Mouse (Mus musculus) frontal cortex, postnatal 25 days (tissue): ENCODE results near the gene Rtn4rl1.

Source experiments
- DNase-seq, 2 experiments: peaks; one replicate each; pipeline ENCODE4 v3.0.0; 2022; ENCODE audit warnings: low spot score in 2 of 2

The Rtn4rl1 gene

DNA sequence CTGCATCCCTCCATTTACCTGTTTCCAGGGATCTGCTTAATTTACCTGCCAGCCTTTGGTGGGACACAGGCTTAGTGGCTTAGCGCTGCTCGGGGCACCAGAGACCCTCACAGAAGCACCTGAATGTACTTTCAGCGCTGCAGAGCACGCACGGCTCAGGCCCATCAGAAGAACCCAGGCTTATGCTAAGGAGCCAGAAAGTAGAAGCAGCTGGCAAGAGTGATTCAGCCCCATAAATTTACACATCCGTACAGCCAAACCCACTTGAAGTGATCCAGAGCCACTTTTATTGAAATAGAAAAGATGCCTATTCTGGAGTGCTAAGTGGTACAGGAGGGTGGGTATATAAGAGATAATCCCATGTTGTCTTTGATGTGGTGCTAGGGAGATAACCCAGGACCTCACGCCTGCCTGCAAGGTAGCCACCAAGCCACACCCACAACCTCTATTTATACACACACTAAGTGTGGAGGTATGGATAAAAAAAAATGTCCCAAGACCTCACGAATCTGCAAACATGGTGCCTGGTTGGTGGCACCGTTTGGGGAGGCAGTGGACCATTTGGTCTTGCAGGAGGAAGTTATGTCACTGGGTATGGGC is 102.9 kb downstream of the Rtn4rl1 start:
- no peak for DNase-seq

DNA sequence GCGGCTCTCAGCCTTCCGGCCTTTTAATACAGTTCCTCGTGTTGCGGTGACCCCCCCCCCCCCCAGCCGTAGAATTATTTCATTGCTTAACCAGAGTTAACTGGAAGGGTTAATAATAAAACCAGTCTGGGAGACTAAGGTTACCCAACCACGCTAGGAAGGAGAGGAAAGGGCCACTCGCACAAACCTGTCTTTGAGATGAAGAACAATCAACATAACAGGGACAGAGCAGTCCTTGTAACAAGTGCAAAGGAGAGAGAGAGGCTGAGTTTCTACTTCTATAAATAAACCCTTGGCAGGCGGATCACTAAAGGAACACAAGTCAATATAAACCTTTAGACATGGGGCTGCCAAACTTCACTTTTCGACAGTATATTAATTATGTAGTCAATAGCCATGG is 104.0 kb downstream of the Rtn4rl1 start:
- no peak for DNase-seq

DNA sequence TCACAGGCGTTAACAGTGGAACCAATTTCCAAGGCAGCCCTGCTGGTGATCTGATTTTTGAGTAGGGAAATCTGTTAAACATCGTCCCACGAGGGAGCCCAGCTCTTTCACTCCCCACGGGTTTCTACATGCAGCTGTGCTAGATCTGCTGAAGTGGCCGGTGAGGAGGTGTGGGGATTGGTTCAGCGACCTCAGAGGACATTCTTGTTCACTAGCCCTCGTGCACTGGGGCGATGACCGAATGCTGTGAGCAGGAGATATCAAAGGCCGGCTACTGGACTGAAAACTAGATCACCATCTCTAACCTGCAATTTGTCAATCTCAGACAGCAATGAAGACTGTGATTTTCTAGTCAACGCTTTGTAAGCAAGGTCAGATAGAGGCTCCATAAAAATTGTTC is 104.9 kb downstream of the Rtn4rl1 start:
- no peak for DNase-seq

DNA sequence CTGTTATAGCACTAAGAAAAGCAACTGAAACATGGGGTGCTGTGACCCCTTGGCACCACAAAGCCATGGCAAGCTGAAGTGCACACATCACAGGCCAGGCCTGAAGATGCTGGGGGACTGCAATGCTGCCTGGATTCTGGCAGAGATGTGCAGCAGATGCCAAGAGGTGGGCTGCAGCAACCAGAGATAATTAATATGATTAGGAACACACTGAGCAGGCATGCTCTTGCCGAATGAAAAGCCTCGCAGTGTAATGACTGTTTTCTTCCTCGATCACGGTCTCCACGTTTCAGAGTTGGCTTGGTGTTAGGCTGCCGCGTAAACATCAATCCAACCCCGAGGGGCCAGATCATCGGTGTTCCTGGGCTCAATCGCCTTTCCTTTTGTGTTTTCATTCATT is 106.2 kb downstream of the Rtn4rl1 start:
- no peak for DNase-seq

DNA sequence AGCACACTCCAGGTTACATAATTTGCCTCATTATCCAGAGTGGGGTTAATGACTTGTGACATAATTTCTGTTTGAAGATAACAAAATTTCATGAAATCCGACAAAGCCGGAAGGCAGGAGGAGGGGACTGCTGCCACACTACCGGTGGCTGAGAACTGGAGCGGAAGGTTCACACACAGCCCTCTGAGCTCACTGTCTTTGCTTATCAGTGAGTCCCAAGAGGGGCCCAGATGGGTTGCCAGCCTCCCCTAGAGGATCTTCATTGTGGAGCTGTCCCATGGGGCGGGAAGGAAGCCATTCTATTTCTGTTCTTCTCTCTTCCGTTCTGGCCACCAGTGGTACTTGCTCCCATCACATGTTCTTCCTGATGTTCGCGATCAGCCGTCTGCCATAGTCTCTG is 107.4 kb downstream of the Rtn4rl1 start:
- no peak for DNase-seq

DNA sequence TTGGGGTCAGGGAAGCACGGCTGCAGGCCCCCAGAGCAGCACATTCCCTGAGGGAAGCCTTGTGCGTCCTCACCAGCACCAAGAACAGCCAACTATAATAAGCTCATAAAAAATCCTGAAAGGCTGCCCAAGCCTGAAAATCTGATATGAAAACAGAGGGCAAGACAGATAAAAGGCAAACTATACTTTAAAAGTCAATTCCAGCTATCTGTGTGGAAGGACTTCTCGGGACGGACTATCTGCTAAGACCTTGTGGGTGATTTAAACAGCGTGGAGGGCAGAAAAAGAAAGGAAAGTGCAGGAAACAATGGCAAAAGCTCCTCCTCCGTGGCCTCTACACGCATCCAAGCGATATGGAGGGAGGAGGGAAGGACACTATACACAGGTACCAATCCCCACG is 111.2 kb downstream of the Rtn4rl1 start:
- DNase-seq = no peak

DNA sequence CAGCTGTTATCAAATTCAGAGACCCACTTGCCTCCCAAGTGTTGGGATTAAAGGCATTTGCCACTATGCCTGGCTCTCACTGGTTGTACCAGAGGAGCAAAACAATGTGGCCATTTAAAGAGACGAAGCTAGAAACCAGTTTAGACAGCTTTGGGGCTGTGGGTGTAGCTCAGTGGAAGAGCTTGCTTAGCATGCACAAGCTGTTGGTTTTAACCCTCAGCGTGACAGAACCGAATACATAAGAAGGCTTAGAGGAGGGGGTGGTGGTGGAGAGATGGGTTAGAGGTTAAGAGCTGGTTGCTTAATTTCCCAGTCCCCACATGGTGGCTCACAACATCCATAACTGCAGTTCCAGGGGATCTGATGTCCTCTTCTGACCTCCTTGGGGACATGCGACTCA is 115.1 kb downstream of the Rtn4rl1 start:
- no peak for DNase-seq

DNA sequence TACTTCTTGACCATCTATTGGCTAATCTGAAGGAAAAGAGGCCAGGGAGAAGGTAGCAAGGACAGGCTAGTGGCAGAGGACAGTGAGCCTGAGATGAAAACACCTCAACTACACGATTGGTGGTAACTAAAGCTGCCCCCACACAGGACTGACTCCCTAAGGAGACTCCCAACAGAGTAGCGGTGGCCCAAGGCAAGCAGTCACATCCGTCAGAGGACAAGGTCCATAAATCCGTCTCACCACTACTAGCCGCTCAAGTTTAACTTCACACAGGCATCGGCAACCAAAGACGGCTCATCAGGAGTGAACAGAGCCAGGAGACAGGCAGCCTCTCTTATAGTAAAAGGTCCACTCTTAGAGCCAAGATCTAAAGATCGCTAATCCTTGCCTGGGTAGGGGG is 117.2 kb downstream of the Rtn4rl1 start:
- DNase-seq = no peak

DNA sequence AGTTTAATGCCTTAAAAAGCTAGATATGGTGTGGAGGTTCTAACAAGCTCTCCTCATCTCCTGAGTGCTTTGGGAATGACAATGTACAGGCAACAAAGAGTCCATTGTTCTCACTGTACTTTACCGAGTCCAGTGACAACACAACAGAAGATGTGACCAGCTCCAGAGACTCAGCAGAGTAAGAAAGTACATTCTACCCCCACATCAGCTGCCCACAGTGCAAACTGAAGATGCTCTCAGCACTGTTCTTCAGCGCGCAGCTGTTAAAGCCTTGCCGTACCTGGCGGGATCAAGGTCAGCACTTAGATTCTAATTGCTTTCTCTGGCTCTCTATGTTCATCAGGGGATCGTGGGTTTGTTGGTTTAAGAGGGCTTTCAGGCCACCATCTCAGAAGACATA is 118.2 kb downstream of the Rtn4rl1 start:
- no peak for DNase-seq

DNA sequence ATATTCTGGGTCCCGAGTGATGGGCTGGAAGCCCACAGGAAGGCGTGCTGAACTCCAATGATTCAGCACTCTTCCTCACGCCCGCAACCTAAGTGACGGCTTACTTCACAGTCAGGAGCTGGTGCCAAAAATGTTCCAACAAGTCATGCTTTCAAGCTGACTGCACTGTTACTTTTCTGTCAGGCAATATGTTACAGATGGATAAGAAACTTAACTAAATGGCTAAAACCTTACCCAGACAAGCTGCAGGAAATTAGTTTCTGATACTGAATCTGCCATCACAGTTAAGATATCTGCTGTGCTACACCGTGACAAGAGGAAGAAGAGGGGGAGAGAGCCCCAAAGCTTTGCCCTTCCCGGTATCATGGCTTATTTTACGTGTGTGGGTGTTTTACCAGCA is 120.3 kb downstream of the Rtn4rl1 start:
- DNase-seq = no peak
